Mouse (Mus musculus) heart, adult 2 months (tissue): ENCODE data around the gene AI661453.

Experiments used
- CTCF ChIP-seq: fragments of 200-600 bp; IDR thresholded peaks from 2 replicates; pipeline ENCODE4 v1.8.1; 2022; ENCODE audit warnings: antibody characterized with exemption, mild to moderate bottlenecking, moderate library complexity
- EP300 ChIP-seq: fragments of 200-500 bp; IDR thresholded peaks from 2 replicates; pipeline ENCODE4 v1.6.1; 2011; ENCODE audit warnings: low read depth, low read length, control low read depth; ENCODE audit not compliant: insufficient read depth

GRCm38 (mm10) chr17:47430815-47431214 lies 5.6 kb upstream of the AI661453 start:
- TF ChIP-seq CTCF (peak; percentile 31), EP300 (no peak)
